Mouse (Mus musculus) megakaryocyte, embryonic 14.5 days (primary cell): ENCODE measurements around the gene Appbp2. TPM values are rescaled to one million over a fixed set of nuclear protein-coding genes. Genes with fewer than 3 reads are reported as not detected.
A peak's percentile ranks its signal among the peaks of the same experiment; 100 is the strongest.

Experiments used
- H3K27me3 ChIP-seq: replicated peaks from 2 replicates; pipeline ENCODE3; 2012; ENCODE audit warnings: inconsistent platforms
- H3K36me3 ChIP-seq: replicated peaks from 2 replicates; pipeline ENCODE3; 2012; ENCODE audit warnings: low read length, inconsistent platforms, mixed read lengths
- H3K4me1 ChIP-seq: 2 replicates; pipeline ENCODE4 v1.6.1; 2012; ENCODE audit warnings: inconsistent platforms
- H3K4me3 ChIP-seq: replicated peaks from 2 replicates; pipeline ENCODE3; 2012; ENCODE audit warnings: moderate library complexity, mild to moderate bottlenecking, inconsistent platforms
- H3K9me3 ChIP-seq: 2 replicates; pipeline ENCODE4 v1.6.1; 2012; ENCODE audit warnings: inconsistent platforms
- FLI1 ChIP-seq: IDR thresholded peaks from 2 replicates; pipeline ENCODE4 v1.6.1; 2012; ENCODE audit warnings: low read length, inconsistent platforms, mixed read lengths
- GATA1 ChIP-seq: IDR thresholded peaks from 3 replicates; pipeline ENCODE4 v1.6.1; 2012; ENCODE audit warnings: mixed read lengths, low read length, inconsistent platforms, borderline replicate concordance
- polyA plus RNA-seq: library from polyadenylated mRNA; stranded (reverse); fragments of >175 nt; gene quantifications from 2 replicates; pipeline ENCODE4 v1.2.3, GENCODE M21; 2012; ENCODE audit warnings: low replicate concordance; ENCODE audit not compliant: insufficient read depth

Gene Appbp2
- 1.4 and 2.7 TPM in 2 replicates for polyA plus RNA-seq

DNA sequence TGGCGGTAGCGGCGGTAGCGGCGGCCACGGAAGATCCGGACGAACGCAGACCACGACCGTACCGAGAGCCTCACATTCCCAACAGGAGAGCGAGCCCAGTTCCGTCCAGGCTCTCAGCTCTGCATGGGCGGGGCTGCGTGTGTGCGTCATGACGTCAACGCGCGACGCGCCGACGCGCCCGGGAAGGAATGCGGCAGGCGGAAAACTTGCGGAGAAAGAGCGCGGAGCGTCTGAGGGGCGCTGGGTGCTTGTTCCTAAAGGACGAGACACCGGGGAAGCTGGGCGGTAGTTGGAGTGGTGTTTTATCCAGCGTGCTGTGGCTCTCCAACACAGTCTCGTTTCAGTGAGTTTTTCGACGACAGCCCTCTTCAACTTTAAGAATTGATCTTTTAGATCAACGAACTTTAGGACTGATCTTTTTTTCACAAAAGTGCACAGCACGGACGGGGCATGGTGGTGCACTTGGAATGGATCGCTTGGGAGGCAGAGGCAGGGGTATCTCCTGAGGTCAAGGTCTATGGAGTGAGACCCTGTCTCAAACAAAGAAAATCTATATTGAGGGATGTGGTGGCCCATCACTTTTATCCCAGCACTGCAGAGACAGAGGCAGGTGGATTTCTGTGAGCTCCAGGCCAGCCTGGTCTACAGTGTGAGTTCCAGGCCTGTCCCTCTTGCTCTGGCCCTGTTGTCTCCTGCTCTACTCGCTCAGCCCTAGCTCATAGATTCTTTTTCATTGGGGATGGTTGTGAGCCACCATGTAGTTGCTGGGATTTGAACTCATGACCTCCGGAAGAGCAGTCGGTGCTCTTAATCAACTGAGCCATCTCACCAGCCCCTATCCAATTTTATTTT, at the start of gene Appbp2:
TSS of gene Appbp2 (minus strand) at position 141 of the 852 bp plus-strand sequence.
- H3K36me3 ChIP-seq = peaks cover 38% of the 10 kb centered on the region
- H3K4me1 ChIP-seq = peaks cover 23% of the 10 kb centered on the region
- H3K4me3 ChIP-seq = peak within 1 kb of the TSS; percentile 100
- TF ChIP-seq GATA1 (no peak), FLI1 (no peak)
- no peaks in the 10 kb centered on the region for H3K9me3 ChIP-seq
- no peaks in the 10 kb centered on the region for H3K27me3 ChIP-seq

DNA sequence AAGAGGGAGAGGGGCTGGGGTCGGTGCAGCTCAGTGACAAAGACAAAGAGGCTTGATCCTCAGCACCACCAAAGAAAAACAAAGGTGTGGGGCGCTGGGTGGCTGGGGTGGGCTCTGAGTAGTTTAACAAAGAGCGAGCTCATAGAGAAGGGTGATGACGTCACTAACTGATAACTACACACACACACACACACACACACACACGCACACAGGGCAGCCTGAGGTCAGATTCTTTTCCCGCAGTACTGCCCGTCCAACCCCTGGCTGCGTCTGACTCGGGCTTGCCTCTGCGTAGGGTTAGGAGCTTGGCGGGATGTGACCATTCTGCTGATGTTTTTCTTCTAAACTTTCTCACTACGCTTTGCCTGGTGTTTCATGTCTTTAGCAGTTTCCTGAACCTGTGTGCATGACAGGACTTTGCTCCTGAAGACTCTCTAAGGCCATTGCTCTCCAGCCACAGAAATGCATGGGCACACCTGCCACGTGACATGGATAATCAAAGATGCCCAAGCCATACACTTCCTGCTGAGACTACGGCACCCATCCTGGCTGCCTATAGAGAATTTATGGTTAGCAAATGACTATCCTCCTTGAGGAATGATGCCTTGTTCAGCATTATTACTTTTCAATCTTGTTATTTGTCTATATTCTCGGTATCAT, 46.4 kb upstream of the Appbp2 start:
- Histone ChIP-seq H3K9me3 (peaks cover 8% of the 10 kb centered on the region; the same call in 1 of the 2 replicates), H3K4me3 (no peak overlapping the region), H3K4me1 (peaks cover 12% of the 10 kb centered on the region; the same call in 1 of the 2 replicates), H3K36me3 (no peaks in the 10 kb centered on the region), H3K27me3 (peaks cover 32% of the 10 kb centered on the region)
- TF ChIP-seq GATA1 (no peak), FLI1 (no peak)

- no peak overlapping the region for H3K4me3 ChIP-seq
- peaks cover 6% of the 10 kb centered on the region; the same call in 1 of the 2 replicates for H3K9me3 ChIP-seq
- no peaks in the 10 kb centered on the region for H3K36me3 ChIP-seq
- H3K4me1 ChIP-seq = peaks cover 15% of the 10 kb centered on the region
- H3K27me3 ChIP-seq = peaks cover 33% of the 10 kb centered on the region
- TF ChIP-seq FLI1 = no peak
- no peak for TF ChIP-seq GATA1
These were observed 43.2 kb upstream of the Appbp2 start for GRCm38 (mm10) chr11:85278175-85278574.

DNA sequence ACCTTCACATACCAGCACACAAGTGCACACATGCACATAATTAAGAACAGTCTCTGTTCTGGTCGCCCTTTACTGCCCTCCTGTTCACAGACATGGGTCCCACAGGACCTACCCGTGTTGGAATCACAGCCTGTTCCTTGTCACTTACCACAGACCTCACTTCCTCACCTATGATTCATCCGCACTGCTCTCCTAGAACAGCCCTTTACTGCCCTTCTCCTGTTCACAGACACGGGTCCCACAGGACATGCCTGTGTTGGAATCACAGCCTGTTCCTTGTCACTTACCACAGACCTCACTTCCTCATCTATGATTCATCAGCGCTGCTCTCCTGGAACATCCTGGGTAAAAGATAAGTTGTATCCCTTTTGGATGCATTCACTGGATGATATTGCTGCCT, 42.7 kb upstream of the Appbp2 start:
- Histone ChIP-seq H3K27me3 (peaks cover 33% of the 10 kb centered on the region), H3K4me1 (peaks cover 15% of the 10 kb centered on the region), H3K9me3 (peaks cover 6% of the 10 kb centered on the region; the same call in 1 of the 2 replicates), H3K4me3 (no peak overlapping the region), H3K36me3 (no peaks in the 10 kb centered on the region)
- TF ChIP-seq GATA1 (no peak), FLI1 (no peak)

DNA sequence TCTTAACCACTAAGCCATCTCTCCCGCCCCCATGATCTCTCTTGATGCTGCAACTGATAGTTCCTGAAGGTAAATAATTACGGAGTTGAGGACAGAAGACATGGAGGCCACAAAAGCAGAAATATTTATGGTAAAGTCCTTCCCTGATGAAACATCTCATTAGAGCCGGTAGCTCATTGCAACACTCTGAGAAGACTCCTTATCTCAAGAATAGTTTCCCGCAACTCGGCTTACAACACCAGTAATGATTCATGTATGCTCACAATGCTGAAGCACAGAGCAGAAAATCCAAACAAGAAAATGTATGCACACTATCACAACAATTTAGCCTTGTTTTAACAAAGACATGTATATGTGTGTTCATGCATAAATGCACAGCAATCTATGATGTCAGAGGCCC, 40.2 kb upstream of the Appbp2 start:
- H3K27me3 ChIP-seq = peaks cover 25% of the 10 kb centered on the region
- TF ChIP-seq GATA1 = no peak
- no peak for TF ChIP-seq FLI1

DNA sequence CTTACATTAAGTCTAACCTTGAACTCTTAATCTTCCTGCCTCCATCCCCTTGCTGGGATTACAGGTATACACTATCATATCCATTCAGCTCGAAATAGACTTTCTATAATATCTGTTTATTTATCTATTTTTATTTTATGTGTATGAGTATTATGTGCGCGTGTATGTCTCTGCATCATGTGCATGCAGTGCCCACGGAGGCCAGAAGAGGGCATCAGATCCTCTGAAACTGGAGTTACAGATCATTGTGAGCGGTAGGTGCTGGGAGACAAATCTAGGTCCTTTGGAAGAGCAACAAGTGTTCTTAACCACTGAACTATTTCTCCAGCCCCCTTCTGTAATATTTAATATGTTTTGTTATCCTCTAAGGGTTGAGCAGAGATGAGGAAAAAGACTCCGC, 38.4 kb upstream of the Appbp2 start:
- H3K36me3 ChIP-seq = no peaks in the 10 kb centered on the region
- H3K9me3 ChIP-seq = peaks cover 6% of the 10 kb centered on the region; the same call in 1 of the 2 replicates
- no peak for TF ChIP-seq FLI1
- TF ChIP-seq GATA1 = no peak
- peaks cover 15% of the 10 kb centered on the region for H3K4me1 ChIP-seq
- no peak overlapping the region for H3K4me3 ChIP-seq
- peaks cover 15% of the 10 kb centered on the region for H3K27me3 ChIP-seq

More for the DNA sequence above, 40.2 kb upstream of the Appbp2 start:
- Histone ChIP-seq H3K36me3 (no peaks in the 10 kb centered on the region), H3K4me1 (peaks cover 15% of the 10 kb centered on the region), H3K4me3 (no peak overlapping the region), H3K9me3 (peaks cover 6% of the 10 kb centered on the region; the same call in 1 of the 2 replicates)

- no peak for TF ChIP-seq GATA1
- no peak for TF ChIP-seq FLI1
- Histone ChIP-seq H3K4me3 (no peak overlapping the region), H3K27me3 (peaks cover 5% of the 10 kb centered on the region), H3K4me1 (peaks cover 7% of the 10 kb centered on the region), H3K9me3 (peaks cover 6% of the 10 kb centered on the region; the same call in 1 of the 2 replicates), H3K36me3 (no peaks in the 10 kb centered on the region)
These were observed 35.7 kb upstream of the Appbp2 start for GRCm38 (mm10) chr11:85270631-85271030.

- Histone ChIP-seq H3K36me3 (no peaks in the 10 kb centered on the region), H3K4me3 (no peak overlapping the region), H3K4me1 (peaks cover 8% of the 10 kb centered on the region), H3K9me3 (no peaks in the 10 kb centered on the region), H3K27me3 (peaks cover 2% of the 10 kb centered on the region)
- TF ChIP-seq GATA1 (no peak), FLI1 (no peak)
These were observed 32.5 kb upstream of the Appbp2 start for GRCm38 (mm10) chr11:85267393-85267792.

GRCm38 (mm10) chr11:85264635-85265034, 29.7 kb upstream of the Appbp2 start:
- H3K27me3 ChIP-seq = peaks cover 2% of the 10 kb centered on the region
- no peaks in the 10 kb centered on the region for H3K36me3 ChIP-seq
- no peak for TF ChIP-seq FLI1
- no peak for TF ChIP-seq GATA1
- H3K4me3 ChIP-seq = peak overlapping the region; percentile 23
- no peaks in the 10 kb centered on the region for H3K9me3 ChIP-seq
- H3K4me1 ChIP-seq = peaks cover 14% of the 10 kb centered on the region
